Mouse (Mus musculus) kidney, adult 11 months (tissue): ENCODE results near the gene D1Ertd622e.

ENCODE experiments used
- DNase-seq: peaks from one replicate; pipeline ENCODE4 v3.0.0; 2022

The D1Ertd622e gene

DNA sequence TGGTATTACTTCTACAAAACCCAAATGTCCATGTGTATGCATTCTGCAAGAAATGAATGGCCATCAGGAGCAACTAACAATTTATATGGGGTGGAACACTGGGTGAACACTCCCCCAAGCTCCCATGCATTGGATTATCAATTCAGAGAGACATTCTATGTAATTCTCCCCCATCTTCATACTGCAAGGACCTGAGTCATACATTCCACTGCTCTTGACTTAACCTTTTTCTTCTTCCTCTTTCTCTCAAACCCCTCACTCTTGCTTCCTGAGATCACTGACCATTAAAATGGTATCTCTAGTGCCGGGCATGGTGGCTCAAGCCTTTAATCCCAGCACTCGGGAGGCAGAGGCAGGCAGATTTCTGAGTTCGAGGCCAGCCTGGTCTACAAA is 83.9 kb downstream of the D1Ertd622e start:
- no peak for DNase-seq

DNA sequence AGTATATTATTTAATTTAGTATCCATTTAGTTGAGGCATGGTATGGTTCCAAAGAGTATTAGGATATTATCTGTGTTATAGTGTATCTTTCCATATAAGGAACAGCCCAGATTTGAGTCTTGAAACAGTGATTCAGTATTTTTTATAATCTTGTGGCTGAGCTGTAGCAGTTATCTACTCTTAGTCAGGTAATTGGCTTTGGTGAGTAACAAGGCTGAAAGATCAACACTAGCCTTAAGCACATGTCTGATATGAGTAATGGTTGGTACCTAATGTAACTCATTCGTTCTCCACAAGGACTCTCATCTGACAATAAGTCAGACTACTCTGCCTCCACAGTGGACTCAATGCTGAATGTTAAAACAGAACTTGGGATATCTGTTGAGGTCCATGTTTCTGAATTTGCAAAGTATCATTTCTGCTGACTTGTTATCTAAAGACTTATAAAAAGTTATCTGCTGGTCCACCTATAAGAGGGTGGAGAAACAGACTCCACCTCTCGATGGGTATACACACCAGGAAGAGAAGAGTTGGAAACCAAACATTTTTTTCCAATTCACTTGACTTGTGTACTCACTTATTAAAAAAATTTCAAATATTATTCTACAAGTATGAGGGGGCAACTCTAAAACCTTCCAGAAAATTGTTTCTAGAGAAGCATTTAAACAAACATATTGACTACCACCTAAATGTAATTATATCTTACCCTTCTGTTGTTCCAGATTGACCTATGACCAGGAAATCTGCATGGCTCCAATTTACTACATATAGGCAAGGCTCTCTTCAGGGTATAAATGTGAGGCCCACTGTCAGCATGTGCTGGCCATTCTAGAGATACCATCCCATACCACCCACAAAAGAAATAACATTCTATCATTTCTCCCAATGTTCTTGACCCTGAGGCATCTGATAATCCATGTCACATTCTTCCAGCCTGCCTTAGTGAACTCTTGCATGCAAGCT is 84.5 kb downstream of the D1Ertd622e start:
- DNase-seq: no peak

DNA sequence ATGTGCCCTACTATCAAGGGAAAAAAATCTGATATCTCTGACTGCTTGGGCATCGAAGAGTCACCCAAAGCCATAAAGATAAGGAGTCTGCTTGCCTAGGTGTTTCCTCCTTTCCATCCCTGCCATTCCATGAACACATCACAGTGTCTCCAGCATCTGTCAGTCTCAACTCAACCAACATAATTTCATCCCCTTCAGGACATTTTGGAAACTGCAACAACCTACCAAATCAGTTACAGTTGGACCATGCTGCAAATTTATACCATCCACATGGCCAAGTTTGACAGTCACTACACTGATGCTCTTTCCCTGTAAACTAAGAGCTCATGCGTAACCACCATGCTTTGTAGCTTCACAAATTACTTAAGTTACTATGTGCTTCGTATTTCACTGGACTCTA is 85.3 kb downstream of the D1Ertd622e start:
- no peak for DNase-seq

DNA sequence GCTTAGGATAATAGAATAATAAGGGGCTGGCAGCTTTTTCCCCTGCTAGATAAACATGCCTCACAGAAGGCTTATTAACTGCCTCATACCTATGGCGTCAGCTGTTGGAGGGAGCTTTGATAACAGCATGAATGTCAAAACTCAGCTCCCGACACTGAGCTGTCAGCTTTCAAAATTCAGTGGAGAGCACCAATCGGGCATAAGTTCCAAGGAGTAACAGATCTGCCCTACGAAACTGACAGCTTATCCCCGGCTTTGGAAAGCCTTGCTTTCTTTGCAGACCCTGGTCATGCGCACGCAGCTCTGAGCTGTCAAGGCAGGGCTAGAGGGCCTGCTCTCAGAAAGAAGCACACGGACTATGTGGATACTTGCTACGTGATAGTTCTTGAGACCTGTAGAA is 91.1 kb downstream of the D1Ertd622e start:
- no peak for DNase-seq

DNA sequence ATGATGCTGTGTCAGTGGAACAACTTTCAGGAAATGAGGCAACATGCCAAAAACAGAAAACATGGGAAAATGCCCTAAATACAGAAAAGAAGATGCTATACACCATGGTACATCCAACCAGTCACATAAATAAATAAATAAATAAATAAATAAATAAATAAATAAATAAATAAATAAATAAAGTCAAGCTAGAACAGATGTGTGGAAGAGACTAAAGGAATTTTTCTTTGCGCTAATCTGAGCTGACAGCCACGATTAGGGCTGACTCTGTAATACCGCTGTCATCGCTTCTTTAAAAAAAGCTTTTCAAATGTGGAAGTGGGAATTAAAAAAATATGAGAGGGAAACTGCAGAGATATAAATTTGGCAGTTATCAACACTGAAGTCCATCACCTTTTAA is 93.9 kb downstream of the D1Ertd622e start:
- no peak for DNase-seq

DNA sequence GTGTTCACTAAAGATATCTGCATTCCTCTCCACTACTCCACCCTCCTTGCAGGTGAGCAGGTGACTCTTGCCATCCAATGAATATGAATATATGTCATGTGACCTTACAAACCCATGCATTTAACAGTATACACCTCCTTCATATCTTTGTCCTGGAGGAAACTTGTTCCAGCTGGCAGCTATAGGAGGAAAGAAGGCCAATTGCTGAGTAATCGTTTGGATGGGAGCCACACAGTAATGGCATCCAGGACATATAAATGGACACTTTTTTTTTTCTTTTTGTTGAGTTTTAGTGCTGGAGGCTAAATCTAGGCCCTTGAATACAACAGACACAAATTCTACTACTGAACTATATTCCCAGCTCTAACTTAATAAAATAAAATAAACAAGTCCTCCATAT is 97.2 kb downstream of the D1Ertd622e start:
- no peak for DNase-seq

DNA sequence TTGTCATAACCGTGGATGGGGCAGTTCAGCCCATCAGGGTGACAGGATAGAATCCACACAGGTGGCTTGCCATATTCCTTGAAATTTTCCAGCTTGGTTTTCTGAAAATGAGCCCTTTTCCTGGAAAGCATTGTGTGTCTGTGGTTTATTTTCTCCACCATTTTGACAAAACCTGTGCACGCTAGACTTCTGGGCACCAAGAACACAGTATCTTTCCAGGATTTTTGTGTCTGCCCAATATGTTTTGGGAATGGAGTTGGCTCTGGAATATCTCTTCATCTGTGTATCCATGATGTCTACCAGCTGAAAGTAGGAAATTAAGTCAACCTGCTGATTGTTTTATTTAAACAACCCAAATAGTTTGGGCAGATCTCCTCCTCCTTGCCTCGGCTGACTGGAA is 99.0 kb downstream of the D1Ertd622e start:
- no peak for DNase-seq
